In genomic region chr9:72702075-72702474, GRCm38 (mm10) we compare ENCODE assay signal across 9 mouse cellular contexts. TPM values are rescaled to one million over a fixed set of nuclear protein-coding genes. Genes with fewer than 3 reads are reported as not detected.
DNase-seq lines count a peak whose midpoint lies in the region; ATAC-seq and TF ChIP-seq lines count a peak whose summit lies in the region.
"Had no signal": no experiment of that assay in that cellular context is flagged by ENCODE, and none has a peak within 500 bp of the region (broad histone marks: within the 10 kb centered on the region; RNA-seq: fewer than 3 reads in every experiment).

No protein-coding gene starts in this region.

- peak; percentile 86 for DNase-seq in kidney, adult 2 months
- no peak for DNase-seq in kidney, postnatal 4 days
- DNase-seq in adrenal gland, adult (ENCODE audit: inconsistent age in 2 of 2, low spot score in 1 of 2), result peak; percentile 91 to 98
- peak; percentile 83 for DNase-seq in kidney, adult 9 months
- DNase-seq in spleen, postnatal 36 days (ENCODE audit: low spot score in 2 of 2), result no peak

- H3K4me2 ChIP-seq in liver, embryonic 12.5 days, result no peak overlapping the region

- H3K27ac ChIP-seq in kidney, adult 2 months (ENCODE audit: insufficient read depth, low read depth, low read length), result peak overlapping the region; percentile 29; the same call in 1 of the 2 replicates
- H3K27ac ChIP-seq in embryonic fibroblast, embryonic 13.5 days (ENCODE audit: insufficient read depth, low read length), result peak overlapping the region; percentile 91
- no peak overlapping the region for H3K27ac ChIP-seq in liver, embryonic 12.5 days
- H3K27ac ChIP-seq: midbrain, embryonic 10.5 days had no signal

- H3K9ac ChIP-seq in liver, embryonic 12.5 days, result no peak overlapping the region

- 4% methylated on average over 2 of the region's 2 CpGs for WGBS in kidney, adult 2 months
- 88% methylated on average over 2 of the region's 2 CpGs for WGBS in liver, embryonic 12.5 days (ENCODE audit: insufficient replicate concordance)

- peaks cover 12% of the 10 kb centered on the region for H3K4me1 ChIP-seq in kidney, adult 2 months (ENCODE audit: control insufficient read depth, insufficient read depth, low read length)
- peaks cover 33% of the 10 kb centered on the region for H3K4me1 ChIP-seq in embryonic fibroblast, embryonic 13.5 days (ENCODE audit: control insufficient read depth, insufficient read depth, low read length)
- H3K4me1 ChIP-seq in liver, embryonic 12.5 days, result peaks cover 53% of the 10 kb centered on the region

- H3K9me3 ChIP-seq in liver, embryonic 12.5 days (replicated peaks), result no peaks in the 10 kb centered on the region
- H3K9me3 ChIP-seq: midbrain, embryonic 10.5 days had no signal

- H3K36me3 ChIP-seq in kidney, adult 2 months (ENCODE audit: control insufficient read depth, insufficient read depth, low read length), result no peaks in the 10 kb centered on the region; the same call in 1 of the 2 replicates
- H3K36me3 ChIP-seq in liver, embryonic 12.5 days, result peaks cover 94% of the 10 kb centered on the region

- no peak for TF ChIP-seq POLR2A in kidney, adult 2 months (IDR thresholded peaks at IDR 0.05; ENCODE audit: low read depth, low read length)
- no peak for TF ChIP-seq POLR2A in embryonic fibroblast, embryonic 13.5 days (IDR thresholded peaks at IDR 0.05; ENCODE audit: low read depth, low read length)

- no peak overlapping the region for H3K4me3 ChIP-seq in kidney, adult 2 months (ENCODE audit: insufficient read depth, low read depth, low read length)
- H3K4me3 ChIP-seq in embryonic fibroblast, embryonic 13.5 days (ENCODE audit: insufficient read depth, low read length), result no peak overlapping the region
- H3K4me3 ChIP-seq in liver, embryonic 12.5 days, result no peak overlapping the region
- H3K4me3 ChIP-seq: midbrain, embryonic 10.5 days had no signal

- ATAC-seq in granulocyte monocyte progenitor cell, adult 5-6 weeks (replicated peaks; ENCODE audit: poor library complexity, severe bottlenecking), result no peak
- no peak for ATAC-seq in liver, embryonic 12.5 days

- TF ChIP-seq CTCF in kidney, adult 2 months (conservative IDR thresholded peaks at IDR 0.05; ENCODE audit: insufficient read depth, insufficient read length, low read depth, low read length), result no peak
- no peak for TF ChIP-seq CTCF in embryonic fibroblast, embryonic 13.5 days (IDR thresholded peaks at IDR 0.05; ENCODE audit: borderline replicate concordance, insufficient read depth, low read length)

- no peaks in the 10 kb centered on the region for H3K27me3 ChIP-seq in kidney, adult 2 months (replicated peaks; ENCODE audit: control insufficient read depth, insufficient read depth, low read length)
- no peaks in the 10 kb centered on the region for H3K27me3 ChIP-seq in liver, embryonic 12.5 days (replicated peaks)

RNA-seq across cellular contexts. Expression of gene Nedd4, which starts 39.9 kb away (rescaled TPM):
- 104 and 118 TPM in 2 replicates for polyA plus RNA-seq in kidney, adult 2 months (2012; rRNA removed)
- polyA plus RNA-seq in embryonic fibroblast, embryonic 13.5 days (2011; ENCODE audit: insufficient read length, low read depth, missing spikeins), result 1,359 and 1,364 TPM in 2 replicates
- 118 and 129 TPM in 2 replicates for total RNA-seq in granulocyte monocyte progenitor cell, adult 5-6 weeks (2014; fragmentation: Nextera tagmentation)
- total RNA-seq in granulocyte monocyte progenitor cell, adult 5-6 weeks (2017), result 154 and 167 TPM in 2 replicates
- polyA plus RNA-seq in liver, embryonic 12.5 days (2016; fragmentation: Nextera tagmentation; extraction: Ambion mirVana), result 173 and 176 TPM in 2 replicates

Comparison
In these comparisons a context has a peak if more than half of its experiments do, and no peak if none do; other contexts are left out.
1. DNase-seq: peak in kidney, adult 2 months (single experiment), adrenal gland, adult (2 of 2) and kidney, adult 9 months (single experiment); none in kidney, postnatal 4 days (0 of 2) and spleen, postnatal 36 days (0 of 2).